Mouse (Mus musculus): ENCODE results near the gene Tmem94. TPM values are rescaled to one million over a fixed set of nuclear protein-coding genes. Genes with fewer than 3 reads are reported as not detected.
A peak's percentile ranks its signal among the peaks of the same experiment; 100 is the strongest.

Tmem94 gene
- polyA plus RNA-seq, 1 experiment from 2014 or later, result 17.0 TPM

- ATAC-seq (no peak), DNase-seq (ENCODE audit: low spot score) (no peak)
- H3K4me3 ChIP-seq (ENCODE audit: low read depth, low read length), result no peak overlapping the region
- 86% methylated on average over 23 of the region's 24 CpGs for WGBS
- H3K4me1 ChIP-seq (ENCODE audit: insufficient read depth, low read depth, low read length), result peaks cover 9% of the 10 kb centered on the region; the same call in 1 of the 2 replicates
- H3K9ac ChIP-seq (replicated peaks; ENCODE audit: low read depth), result no peak overlapping the region
- H3K9me3 ChIP-seq (ENCODE audit: low read length), result no peaks in the 10 kb centered on the region
- peaks cover 30% of the 10 kb centered on the region for H3K36me3 ChIP-seq (ENCODE audit: insufficient read depth, low read length)
- H3K27ac ChIP-seq (ENCODE audit: low read length), result no peak overlapping the region
- no peaks in the 10 kb centered on the region for H3K27me3 ChIP-seq (replicated peaks; ENCODE audit: insufficient read depth, low read length)
- H3K4me2 ChIP-seq (replicated peaks; ENCODE audit: low read depth, low read length), result no peak overlapping the region
- TF ChIP-seq EP300 (IDR thresholded peaks at IDR 0.05) (no peak), CTCF (IDR thresholded peaks at IDR 0.05) (no peak)
Measured at GRCm38 (mm10) chr11:115803072-115803709, 38.0 kb downstream of the Tmem94 start.

DNA sequence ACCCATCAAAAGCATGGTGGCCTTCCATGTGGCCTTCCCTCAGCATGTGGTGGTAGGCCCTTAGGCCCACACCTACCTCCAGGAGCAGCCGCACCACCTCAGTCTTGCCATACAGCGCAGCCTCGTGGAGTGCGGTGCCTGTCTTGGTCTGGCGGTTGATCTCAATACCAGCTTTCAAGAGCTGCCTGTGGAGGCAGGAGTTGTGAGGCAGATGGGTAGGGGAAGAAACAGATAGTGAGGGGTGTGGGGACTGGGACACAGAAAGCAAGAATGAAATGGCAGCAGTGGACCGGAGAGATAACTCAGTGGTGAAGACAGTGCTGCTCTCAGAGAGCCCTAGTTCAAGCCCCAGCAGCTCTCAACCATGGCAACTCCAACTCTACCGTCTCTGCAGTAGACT, 39.8 kb downstream of the Tmem94 start:
- H3K4me2 ChIP-seq (replicated peaks; ENCODE audit: low read depth, low read length), result no peak overlapping the region
- H3K9ac ChIP-seq (replicated peaks; ENCODE audit: low read depth), result no peak overlapping the region
- no peaks in the 10 kb centered on the region for H3K27me3 ChIP-seq (replicated peaks; ENCODE audit: insufficient read depth, low read length)
- 92% methylated on average over 7 of the region's 7 CpGs for WGBS
- peaks cover 24% of the 10 kb centered on the region for H3K36me3 ChIP-seq (ENCODE audit: insufficient read depth, low read length)
- no peaks in the 10 kb centered on the region for H3K9me3 ChIP-seq (ENCODE audit: low read length)
- no peak overlapping the region for H3K4me3 ChIP-seq (ENCODE audit: low read depth, low read length)
- no peak overlapping the region for H3K27ac ChIP-seq (ENCODE audit: low read length)
- TF ChIP-seq CTCF (IDR thresholded peaks at IDR 0.05) (no peak), EP300 (IDR thresholded peaks at IDR 0.05) (no peak)
- ATAC-seq (no peak), DNase-seq (ENCODE audit: low spot score) (no peak)
- peaks cover 17% of the 10 kb centered on the region; the same call in 1 of the 2 replicates for H3K4me1 ChIP-seq (ENCODE audit: insufficient read depth, low read depth, low read length)

- H3K4me1 ChIP-seq (ENCODE audit: insufficient read depth, low read depth, low read length), result peaks cover 20% of the 10 kb centered on the region; the same call in 1 of the 2 replicates
- WGBS, result 63% methylated on average over 10 of the region's 10 CpGs
- no peak overlapping the region for H3K9ac ChIP-seq (replicated peaks; ENCODE audit: low read depth)
- H3K27me3 ChIP-seq (replicated peaks; ENCODE audit: insufficient read depth, low read length), result no peaks in the 10 kb centered on the region
- H3K9me3 ChIP-seq (ENCODE audit: low read length), result no peaks in the 10 kb centered on the region
- H3K4me2 ChIP-seq (replicated peaks; ENCODE audit: low read depth, low read length), result no peak overlapping the region
- TF ChIP-seq CTCF (IDR thresholded peaks at IDR 0.05) (no peak), EP300 (IDR thresholded peaks at IDR 0.05) (no peak)
- ATAC-seq, result no peak
- DNase-seq (ENCODE audit: low spot score), result peak; percentile 31
- peaks cover 21% of the 10 kb centered on the region for H3K36me3 ChIP-seq (ENCODE audit: insufficient read depth, low read length)
- no peak overlapping the region for H3K27ac ChIP-seq (ENCODE audit: low read length)
- H3K4me3 ChIP-seq (ENCODE audit: low read depth, low read length), result no peak overlapping the region
Measured at GRCm38 (mm10) chr11:115806154-115806553, 40.9 kb downstream of the Tmem94 start.

DNA sequence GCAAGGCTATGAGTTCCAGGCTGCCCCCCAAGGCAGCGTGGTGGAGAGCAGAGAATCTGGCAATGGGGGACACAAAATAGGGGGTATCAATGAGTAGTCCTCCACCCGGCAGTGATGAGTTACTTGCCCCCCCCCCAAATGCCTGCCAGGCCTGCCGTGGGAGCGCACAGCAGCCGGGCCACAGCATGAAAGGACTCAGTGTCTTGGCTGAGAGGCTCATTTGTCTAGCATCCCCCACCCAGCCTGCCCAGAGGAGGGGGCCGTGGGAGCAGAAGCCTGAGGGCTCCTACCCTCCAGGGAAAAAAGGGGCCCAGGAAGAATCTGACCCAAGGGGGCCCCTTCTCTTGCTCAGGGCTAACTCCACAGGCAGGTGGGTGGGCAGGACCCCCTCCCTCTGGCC, 42.1 kb downstream of the Tmem94 start:
- no peak overlapping the region for H3K4me2 ChIP-seq (replicated peaks; ENCODE audit: low read depth, low read length)
- H3K36me3 ChIP-seq (ENCODE audit: insufficient read depth, low read length), result peaks cover 14% of the 10 kb centered on the region; the same call in 1 of the 2 replicates
- H3K27ac ChIP-seq (ENCODE audit: low read length), result no peak overlapping the region
- peaks cover 26% of the 10 kb centered on the region; the same call in 1 of the 2 replicates for H3K4me1 ChIP-seq (ENCODE audit: insufficient read depth, low read depth, low read length)
- no peaks in the 10 kb centered on the region for H3K9me3 ChIP-seq (ENCODE audit: low read length)
- WGBS, result 85% methylated on average over 6 of the region's 6 CpGs
- no peaks in the 10 kb centered on the region for H3K27me3 ChIP-seq (replicated peaks; ENCODE audit: insufficient read depth, low read length)
- no peak overlapping the region for H3K4me3 ChIP-seq (ENCODE audit: low read depth, low read length)
- no peak overlapping the region for H3K9ac ChIP-seq (replicated peaks; ENCODE audit: low read depth)
- DNase-seq (ENCODE audit: low spot score) (no peak), ATAC-seq (no peak)
- TF ChIP-seq EP300 (IDR thresholded peaks at IDR 0.05) (no peak), CTCF (IDR thresholded peaks at IDR 0.05) (no peak)

GRCm38 (mm10) chr11:115807971-115808370, 42.7 kb downstream of the Tmem94 start:
- Histone ChIP-seq H3K36me3 (ENCODE audit: insufficient read depth, low read length) (peaks cover 9% of the 10 kb centered on the region; the same call in 1 of the 2 replicates), H3K4me3 (ENCODE audit: low read depth, low read length) (no peak overlapping the region), H3K4me1 (ENCODE audit: insufficient read depth, low read depth, low read length) (peaks cover 31% of the 10 kb centered on the region; the same call in 1 of the 2 replicates), H3K4me2 (replicated peaks; ENCODE audit: low read depth, low read length) (peak overlapping the region; percentile 45), H3K27me3 (replicated peaks; ENCODE audit: insufficient read depth, low read length) (no peaks in the 10 kb centered on the region), H3K27ac (ENCODE audit: low read length) (peak overlapping the region; percentile 80; the same call in 1 of the 2 replicates), H3K9ac (replicated peaks; ENCODE audit: low read depth) (no peak overlapping the region), H3K9me3 (ENCODE audit: low read length) (no peaks in the 10 kb centered on the region)
- TF ChIP-seq EP300 (IDR thresholded peaks at IDR 0.05) (no peak), CTCF (IDR thresholded peaks at IDR 0.05) (no peak)
- WGBS, result 64% methylated on average over 11 of the region's 11 CpGs
- ATAC-seq (no peak), DNase-seq (ENCODE audit: low spot score) (no peak)

DNA sequence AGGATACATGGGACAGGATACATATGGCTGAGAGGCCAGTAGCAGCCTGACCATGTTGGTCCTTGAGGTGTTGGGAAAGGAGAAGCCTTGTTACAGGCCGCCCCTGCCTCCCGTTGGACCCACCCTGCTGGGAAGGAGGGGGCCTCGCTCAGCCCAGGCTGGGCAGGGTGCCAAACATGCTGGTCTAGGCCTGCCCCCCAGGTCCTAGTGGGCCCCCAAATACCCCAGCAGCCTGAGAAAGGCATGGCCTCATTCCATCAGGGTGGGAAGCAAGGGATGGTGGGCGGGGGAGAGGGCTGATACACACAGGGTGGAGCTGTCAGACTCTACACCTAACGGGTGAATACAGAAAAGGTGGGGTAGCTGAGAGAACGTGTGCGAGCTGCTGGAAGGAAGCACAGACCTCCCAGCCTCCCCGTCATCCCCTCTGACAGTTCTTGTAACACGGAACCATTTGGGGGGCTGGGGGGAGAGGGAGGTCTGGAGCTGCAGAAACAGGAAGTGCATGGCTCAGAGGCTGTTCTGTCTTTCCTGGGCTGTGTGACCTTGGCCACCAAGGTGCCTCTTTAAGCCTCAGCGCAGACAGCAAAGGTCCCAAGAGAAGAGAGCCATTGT, 43.6 kb downstream of the Tmem94 start:
- H3K27me3 ChIP-seq (replicated peaks; ENCODE audit: insufficient read depth, low read length), result no peaks in the 10 kb centered on the region
- H3K9me3 ChIP-seq (ENCODE audit: low read length), result no peaks in the 10 kb centered on the region
- WGBS, result 15% methylated on average over 10 of the region's 10 CpGs
- H3K27ac ChIP-seq (ENCODE audit: low read length), result peak overlapping the region; percentile 80
- H3K4me2 ChIP-seq (replicated peaks; ENCODE audit: low read depth, low read length), result peak overlapping the region; percentile 45
- H3K9ac ChIP-seq (replicated peaks; ENCODE audit: low read depth), result no peak overlapping the region
- no peak for ATAC-seq
- peaks cover under 1% of the 10 kb centered on the region; the same call in 1 of the 2 replicates for H3K36me3 ChIP-seq (ENCODE audit: insufficient read depth, low read length)
- peaks cover 31% of the 10 kb centered on the region; the same call in 1 of the 2 replicates for H3K4me1 ChIP-seq (ENCODE audit: insufficient read depth, low read depth, low read length)
- DNase-seq (ENCODE audit: low spot score), result peak; percentile 44
- H3K4me3 ChIP-seq (ENCODE audit: low read depth, low read length), result peak overlapping the region; percentile 6; the same call in 1 of the 2 replicates
- no peak for TF ChIP-seq CTCF (IDR thresholded peaks at IDR 0.05)
- TF ChIP-seq EP300 (IDR thresholded peaks at IDR 0.05), result no peak

Measured in lung, postnatal 0 days (tissue).